Mouse (Mus musculus): ENCODE measurements around the gene Sytl1. TPM values are rescaled to one million over a fixed set of nuclear protein-coding genes. Genes with fewer than 3 reads are reported as not detected.

Gene Sytl1
- polyA plus RNA-seq, 1 experiment from 2014 or later, result 1.1 TPM

GRCm38 (mm10) chr4:133204379-133204778, 58.5 kb downstream of the Sytl1 start:
- Histone ChIP-seq H3K4me2 (replicated peaks; ENCODE audit: low read depth, low read length) (no peak overlapping the region), H3K9ac (ENCODE audit: low read depth, low read length) (no peak overlapping the region), H3K9me3 (ENCODE audit: control insufficient read depth, low read length) (no peaks in the 10 kb centered on the region), H3K4me3 (ENCODE audit: low read length) (no peak overlapping the region), H3K27me3 (ENCODE audit: control insufficient read depth, insufficient read depth, low read length) (no peaks in the 10 kb centered on the region), H3K4me1 (ENCODE audit: control insufficient read depth, insufficient read depth, low read length) (peaks cover 26% of the 10 kb centered on the region), H3K27ac (ENCODE audit: low read depth, low read length) (peak overlapping the region; percentile 55; the same call in 1 of the 2 replicates), H3K36me3 (ENCODE audit: control insufficient read depth, insufficient read depth, low read length) (no peaks in the 10 kb centered on the region)
- ATAC-seq (ENCODE audit: low FRiP score, low TSS enrichment), result no peak
- 17% methylated on average over 7 of the region's 7 CpGs for WGBS

GRCm38 (mm10) chr4:133203591-133203990, 59.3 kb downstream of the Sytl1 start:
- no peaks in the 10 kb centered on the region for H3K36me3 ChIP-seq (ENCODE audit: control insufficient read depth, insufficient read depth, low read length)
- 77% methylated on average over 3 of the region's 3 CpGs for WGBS
- H3K9ac ChIP-seq (ENCODE audit: low read depth, low read length), result no peak overlapping the region
- H3K4me1 ChIP-seq (ENCODE audit: control insufficient read depth, insufficient read depth, low read length), result peaks cover 34% of the 10 kb centered on the region
- H3K27ac ChIP-seq (ENCODE audit: low read depth, low read length), result no peak overlapping the region
- H3K9me3 ChIP-seq (ENCODE audit: control insufficient read depth, low read length), result no peaks in the 10 kb centered on the region
- no peak overlapping the region for H3K4me2 ChIP-seq (replicated peaks; ENCODE audit: low read depth, low read length)
- no peak for ATAC-seq (ENCODE audit: low FRiP score, low TSS enrichment)
- H3K4me3 ChIP-seq (ENCODE audit: low read length), result no peak overlapping the region
- no peaks in the 10 kb centered on the region for H3K27me3 ChIP-seq (ENCODE audit: control insufficient read depth, insufficient read depth, low read length)

Other genes starting within 250 kb of the Sytl1 start
- gene Wasf2, start 132.6 kb downstream of the Sytl1 start, polyA plus RNA-seq (2014; fragmentation: Nextera tagmentation; extraction: Ambion mirVana), result 103 and 143 TPM in 2 replicates
- gene Cd164l2, start 51.0 kb downstream of the Sytl1 start, polyA plus RNA-seq (2014; fragmentation: Nextera tagmentation; extraction: Ambion mirVana), result 6.9 and 7.6 TPM in 2 replicates
- gene Gpr3, start 50.6 kb downstream of the Sytl1 start, polyA plus RNA-seq (2014; fragmentation: Nextera tagmentation; extraction: Ambion mirVana), result 0.53 TPM in 1 of 2 replicates, not detected in the other
- 2.8 and 4.1 TPM in 2 replicates for gene Map3k6, start 22.3 kb downstream of the Sytl1 start, polyA plus RNA-seq (2014; fragmentation: Nextera tagmentation; extraction: Ambion mirVana)
- 74.9 and 87.9 TPM in 2 replicates for gene Tmem222, start 14.7 kb upstream of the Sytl1 start, polyA plus RNA-seq (2014; fragmentation: Nextera tagmentation; extraction: Ambion mirVana)
- gene Wdtc1, start 90.4 kb upstream of the Sytl1 start, polyA plus RNA-seq (2014; fragmentation: Nextera tagmentation; extraction: Ambion mirVana), result 10.0 and 16.0 TPM in 2 replicates
- 5.6 and 7.6 TPM in 2 replicates for gene Slc9a1, start 106.6 kb upstream of the Sytl1 start, polyA plus RNA-seq (2014; fragmentation: Nextera tagmentation; extraction: Ambion mirVana)
- gene Tent5b, start 217.0 kb upstream of the Sytl1 start, polyA plus RNA-seq (2014; fragmentation: Nextera tagmentation; extraction: Ambion mirVana), result 0.35 and 0.94 TPM in 2 replicates
- 1.4 and 1.6 TPM in 2 replicates for gene Trnp1, start 235.4 kb upstream of the Sytl1 start, polyA plus RNA-seq (2014; fragmentation: Nextera tagmentation; extraction: Ambion mirVana)

All from kidney, embryonic 14.5 days (tissue).